Mouse (Mus musculus) liver, embryonic 15.5 days (tissue): ENCODE measurements around the gene Stx4a. TPM values are rescaled to one million over a fixed set of nuclear protein-coding genes. Genes with fewer than 3 reads are reported as not detected.
A peak's percentile ranks its signal among the peaks of the same experiment; 100 is the strongest.
"Not testable (repeated sequence)": the region's sequence is repeated elsewhere in the genome, so short reads cannot be mapped to it uniquely, and the experiment has no call there.

Experiments used
- ATAC-seq: fragments of 200-750 bp; cut with Nextera tagmentation; 2 replicates; pipeline ENCODE4 v1.8.0; 2017; ENCODE audit warnings: moderate number of reproducible peaks, mild to moderate bottlenecking, moderate library complexity; ENCODE audit not compliant: insufficient read depth
- H3K27ac ChIP-seq: fragments of 300-500 bp; sonication (generic); replicated peaks from 2 replicates; pipeline ENCODE4 v1.5.1; 2015; ENCODE audit warnings: mild to moderate bottlenecking, inconsistent platforms
- H3K27me3 ChIP-seq: fragments of 300-500 bp; sonication (generic); 2 replicates; pipeline ENCODE4 v1.6.1; 2015; ENCODE audit warnings: mild to moderate bottlenecking, inconsistent platforms
- H3K36me3 ChIP-seq: fragments of 300-500 bp; sonication (generic); replicated peaks from 2 replicates; pipeline ENCODE4 v1.6.1; 2015; ENCODE audit warnings: moderate library complexity, mild to moderate bottlenecking, inconsistent platforms
- H3K4me1 ChIP-seq: fragments of 300-500 bp; sonication (generic); replicated peaks from 2 replicates; pipeline ENCODE4 v1.6.1; 2015; ENCODE audit warnings: inconsistent platforms
- H3K4me2 ChIP-seq: fragments of 300-500 bp; sonication (generic); 2 replicates; pipeline ENCODE4 v1.6.1; 2015; ENCODE audit warnings: moderate library complexity, mild to moderate bottlenecking, inconsistent platforms
- H3K4me3 ChIP-seq: fragments of 300-500 bp; sonication (generic); replicated peaks from 2 replicates; pipeline ENCODE4 v1.5.1; 2015; ENCODE audit warnings: mild to moderate bottlenecking, inconsistent platforms
- H3K9ac ChIP-seq: fragments of 300-500 bp; sonication (generic); 2 replicates; pipeline ENCODE4 v1.6.1; 2015; ENCODE audit warnings: moderate library complexity, mild to moderate bottlenecking, inconsistent platforms
- H3K9me3 ChIP-seq: fragments of 300-500 bp; sonication (generic); replicated peaks from 2 replicates; pipeline ENCODE4 v1.6.1; 2016; ENCODE audit warnings: inconsistent platforms
- WGBS: fragments of 180-500 bp; shearing (Covaris S2); methylation state at CpG from one replicate; pipeline ENCODE4 v1.1.7; 2015; ENCODE audit warnings: mixed read lengths; ENCODE audit not compliant: insufficient replicate concordance; 5-methylcytosine and 5-hydroxymethylcytosine counted together
- polyA plus RNA-seq: library from polyadenylated mRNA; unstranded; fragments of >200 nt; fragmentation: Nextera tagmentation; extraction: Ambion mirVana; gene quantifications from 2 replicates; pipeline ENCODE4 v1.2.1, GENCODE M21; 2015

The Stx4a gene
- polyA plus RNA-seq = 14.6 and 14.9 TPM in 2 replicates

DNA sequence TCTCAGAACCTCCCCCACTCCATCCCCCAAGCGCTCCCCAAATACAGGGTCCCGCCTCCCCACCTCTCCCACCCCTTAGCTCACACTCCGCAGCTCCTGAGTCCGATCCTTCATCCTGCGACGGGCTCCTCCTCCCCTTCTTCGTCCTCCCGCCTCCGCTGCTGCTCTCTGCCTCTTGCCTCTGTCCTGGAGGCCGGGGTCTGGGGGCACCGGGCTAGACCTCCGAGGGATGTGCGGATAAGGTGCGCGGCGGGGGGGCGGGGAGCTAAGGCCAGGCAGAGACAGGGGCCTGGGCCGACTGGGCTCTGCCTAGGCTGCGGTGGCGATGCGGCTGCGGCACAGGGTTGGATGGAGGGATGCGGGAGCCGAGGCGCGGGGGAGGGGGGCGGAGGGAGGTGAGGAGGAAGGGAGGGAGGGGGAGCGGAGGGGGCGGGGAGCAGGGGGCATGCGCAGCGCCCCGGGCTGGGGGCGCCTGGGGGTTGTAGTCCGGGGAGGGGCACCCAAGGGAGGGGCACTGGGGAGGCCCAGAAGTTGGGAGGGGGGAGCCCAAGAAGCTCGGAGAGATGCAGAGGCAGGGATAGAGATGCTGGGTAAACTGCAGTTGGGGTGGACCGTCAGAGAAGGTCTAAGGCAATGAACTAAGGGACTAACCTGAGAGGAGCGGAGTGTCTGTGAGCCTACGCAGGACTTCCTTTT is at the start of gene Stx4a, which contains the start of gene Stx1b:
Stx4a (plus strand) TSS at position 119 of the 696 bp plus-strand sequence.
Stx1b (minus strand) TSS at position 374 of the 696 bp plus-strand sequence.
- ATAC-seq = no peak
- Histone ChIP-seq H3K4me1 (no peaks in the 10 kb centered on the region; the same call in 1 of the 2 replicates), H3K4me2 (peak within 1 kb of the TSS; percentile 44; the same call in 1 of the 2 replicates), H3K9me3 (no peaks in the 10 kb centered on the region), H3K27me3 (peaks cover 32% of the 10 kb centered on the region), H3K4me3 (no peak within 1 kb of the TSS; the same call in 1 of the 2 replicates), H3K27ac (no peak within 1 kb of the TSS), H3K36me3 (no peaks in the 10 kb centered on the region), H3K9ac (no peak within 1 kb of the TSS)
- WGBS = 15% methylated on average over 36 of the region's 38 CpGs

- Histone ChIP-seq H3K4me1 (peaks cover 59% of the 10 kb centered on the region), H3K36me3 (peaks cover 25% of the 10 kb centered on the region), H3K9ac (peak overlapping the region; percentile 83), H3K27ac (peak overlapping the region; percentile 97), H3K4me3 (peak overlapping the region; percentile 92), H3K4me2 (peak overlapping the region; percentile 91)
- WGBS = 62% methylated on average over 7 of the region's 7 CpGs
- H3K9me3 ChIP-seq, H3K27me3 ChIP-seq, ATAC-seq: not testable (repeated sequence)
These were observed 48.3 kb upstream of the Stx4a start for GRCm38 (mm10) chr7:127775837-127776236.

DNA sequence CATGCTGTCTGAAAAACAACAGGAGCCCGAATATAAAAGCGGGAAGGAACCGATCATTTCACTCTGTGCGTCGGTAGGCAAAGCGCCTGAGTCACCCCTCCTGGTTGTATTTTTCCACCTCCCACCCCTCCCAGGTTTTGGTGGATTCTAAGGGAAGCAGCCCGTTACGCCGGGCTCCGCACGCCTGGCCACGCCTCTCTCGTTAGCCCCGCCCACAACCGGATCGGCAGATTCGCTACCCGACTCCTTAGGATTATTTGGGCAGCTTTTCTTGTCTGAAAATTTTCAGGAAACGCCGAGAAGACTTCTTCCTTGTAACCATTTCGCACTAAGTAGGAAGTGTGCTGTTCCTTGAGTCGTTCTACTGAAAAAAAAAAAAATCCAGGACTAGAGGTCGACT is 47.7 kb upstream of the Stx4a start, which contains the start of gene Setd1a:
Setd1a (plus strand) TSS at position 245 of the 400 bp plus-strand sequence.
- H3K4me2 ChIP-seq = peak within 1 kb of the TSS; percentile 91
- H3K4me1 ChIP-seq = peaks cover 53% of the 10 kb centered on the region
- peaks cover 31% of the 10 kb centered on the region for H3K36me3 ChIP-seq
- no peaks in the 10 kb centered on the region for H3K9me3 ChIP-seq
- peak within 1 kb of the TSS; percentile 97 for H3K27ac ChIP-seq
- ATAC-seq = peak; percentile 56
- peak within 1 kb of the TSS; percentile 92 for H3K4me3 ChIP-seq
- H3K27me3 ChIP-seq = no peaks in the 10 kb centered on the region
- H3K9ac ChIP-seq = peak within 1 kb of the TSS; percentile 83
- under 1% methylated on average over 23 of the region's 23 CpGs for WGBS

DNA sequence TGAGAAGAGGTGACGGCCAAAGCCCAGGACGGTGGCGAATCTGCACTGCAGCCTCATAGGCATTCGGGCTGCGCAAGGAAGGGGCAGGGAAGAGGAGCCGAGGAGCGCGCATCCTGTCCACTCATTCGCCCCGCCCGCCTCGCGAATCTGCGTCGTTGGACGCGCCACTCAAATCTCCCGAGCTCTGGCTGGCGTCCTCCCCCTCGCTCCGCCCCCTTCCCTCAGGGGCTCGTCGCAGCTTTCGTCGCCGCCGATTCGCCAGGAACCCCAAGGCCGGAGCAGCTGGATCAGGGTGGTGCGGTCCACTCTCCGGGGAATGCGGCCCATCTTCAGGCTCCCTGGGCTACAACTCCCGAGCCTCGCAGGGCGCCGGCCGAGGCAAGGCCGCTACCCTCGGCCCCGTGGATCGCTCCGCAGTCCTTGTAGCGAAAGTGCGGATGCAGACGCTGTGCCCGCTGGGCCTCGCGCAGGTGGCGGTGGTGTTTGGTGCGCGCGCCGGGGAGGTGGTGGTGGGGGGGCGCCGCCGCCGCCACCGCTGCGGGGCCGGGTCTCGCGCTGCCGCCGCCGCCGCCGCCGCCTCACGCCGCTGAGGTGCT is 47.1 kb upstream of the Stx4a start:
- H3K27me3 ChIP-seq = no peaks in the 10 kb centered on the region
- H3K4me3 ChIP-seq = peak overlapping the region; percentile 92
- peaks cover 48% of the 10 kb centered on the region for H3K4me1 ChIP-seq
- H3K9me3 ChIP-seq = no peaks in the 10 kb centered on the region
- H3K4me2 ChIP-seq = peak overlapping the region; percentile 91
- peak overlapping the region; percentile 97 for H3K27ac ChIP-seq
- peaks cover 37% of the 10 kb centered on the region for H3K36me3 ChIP-seq
- H3K9ac ChIP-seq = peak overlapping the region; percentile 83
- whole genome bisulfite sequencing = 2% methylated on average over 70 of the region's 70 CpGs
- peak; percentile 91 for ATAC-seq

DNA sequence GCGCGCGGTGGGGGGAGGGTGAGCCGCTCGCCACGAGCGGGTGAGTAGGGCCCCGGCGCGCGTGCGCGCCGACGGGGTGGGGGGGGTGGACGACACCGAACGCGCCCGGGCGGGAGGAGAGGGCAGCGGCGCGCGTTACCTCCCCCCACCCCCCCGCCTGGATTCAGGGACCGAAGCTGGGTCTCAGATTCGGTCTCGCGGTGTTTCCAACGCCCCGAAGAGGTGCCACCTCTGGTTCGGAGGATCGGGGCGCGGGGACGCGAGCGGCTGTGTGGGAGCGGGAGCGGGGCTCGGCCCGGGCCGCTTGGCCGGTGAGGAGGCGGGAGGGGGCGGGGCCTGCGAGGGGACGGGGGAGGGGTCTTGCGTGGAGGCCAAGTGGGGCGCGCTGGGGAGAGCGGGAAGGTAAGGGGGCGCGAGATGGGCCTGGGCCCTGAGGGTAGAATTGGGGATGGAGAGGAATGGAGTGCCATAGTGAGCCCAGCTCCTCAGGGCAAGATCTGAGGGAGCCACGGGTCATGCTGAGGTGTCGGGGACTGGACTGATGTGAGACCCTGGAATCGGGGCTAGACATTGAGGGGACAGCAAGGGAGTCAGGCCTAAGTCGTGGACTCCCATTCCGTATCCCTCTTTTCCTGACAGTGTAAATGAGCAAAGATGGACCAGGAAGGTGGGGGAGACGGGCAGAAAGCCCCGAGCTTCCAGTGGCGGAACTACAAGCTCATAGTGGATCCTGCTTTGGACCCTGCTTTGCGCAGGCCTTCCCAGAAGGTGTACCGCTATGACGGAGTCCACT is 46.4 kb upstream of the Stx4a start:
- H3K9me3 ChIP-seq = no peaks in the 10 kb centered on the region
- peaks cover 42% of the 10 kb centered on the region for H3K4me1 ChIP-seq
- no peaks in the 10 kb centered on the region for H3K27me3 ChIP-seq

DNA sequence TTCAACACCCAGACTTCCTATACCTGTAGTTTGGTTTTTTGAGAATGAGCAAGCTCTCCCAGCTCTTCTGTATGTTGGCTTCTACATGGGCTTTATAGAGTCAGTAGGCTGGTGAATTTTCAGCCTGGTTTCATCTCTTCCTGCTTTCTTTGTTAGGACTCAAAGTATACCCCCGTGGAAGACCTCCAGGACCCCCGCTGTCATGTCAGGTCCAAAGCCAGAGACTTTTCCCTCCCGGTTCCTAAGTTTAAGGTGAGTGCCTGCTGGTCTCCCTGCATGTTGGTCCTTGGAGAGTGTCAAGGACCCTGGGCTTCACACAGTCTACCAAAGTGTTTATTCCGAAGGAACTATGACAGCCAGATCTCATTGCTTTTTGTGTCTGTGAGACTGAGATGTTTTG is 45.7 kb upstream of the Stx4a start:
- peak overlapping the region; percentile 92 for H3K4me3 ChIP-seq
- H3K9ac ChIP-seq = peak overlapping the region; percentile 83
- WGBS = 76% methylated on average over 4 of the region's 4 CpGs
- peak overlapping the region; percentile 97; the same call in 1 of the 2 replicates for H3K27ac ChIP-seq
- ATAC-seq = no peak
- peaks cover 50% of the 10 kb centered on the region for H3K36me3 ChIP-seq
- no peaks in the 10 kb centered on the region for H3K9me3 ChIP-seq
- no peaks in the 10 kb centered on the region for H3K27me3 ChIP-seq
- peak overlapping the region; percentile 91 for H3K4me2 ChIP-seq
- H3K4me1 ChIP-seq = peaks cover 42% of the 10 kb centered on the region

More for the DNA sequence above, 46.4 kb upstream of the Stx4a start:
- Histone ChIP-seq H3K4me2 (peak overlapping the region; percentile 91), H3K36me3 (peaks cover 44% of the 10 kb centered on the region), H3K4me3 (peak overlapping the region; percentile 92), H3K27ac (peak overlapping the region; percentile 97), H3K9ac (peak overlapping the region; percentile 83)
- WGBS = 3% methylated on average over 64 of the region's 66 CpGs
- ATAC-seq = peak; percentile 62

- Histone ChIP-seq H3K9ac (no peak within 1 kb of the TSS), H3K27me3 (no peaks in the 10 kb centered on the region), H3K4me1 (0 out of 2 replicates have a peak, but pooled peaks cover 2% of the 10 kb centered on the region), H3K27ac (no peak within 1 kb of the TSS), H3K4me3 (no peak within 1 kb of the TSS), H3K36me3 (peaks cover 99% of the 10 kb centered on the region), H3K4me2 (no peak within 1 kb of the TSS), H3K9me3 (no peaks in the 10 kb centered on the region)
- no peak for ATAC-seq
- 77% methylated on average over 7 of the region's 7 CpGs for WGBS
These were observed 38.8 kb upstream of the Stx4a start, which contains the start of gene Gm49388 for GRCm38 (mm10) chr7:127785308-127785707. Gene Gm49388 (plus strand): TSS chr7:127785608.

DNA sequence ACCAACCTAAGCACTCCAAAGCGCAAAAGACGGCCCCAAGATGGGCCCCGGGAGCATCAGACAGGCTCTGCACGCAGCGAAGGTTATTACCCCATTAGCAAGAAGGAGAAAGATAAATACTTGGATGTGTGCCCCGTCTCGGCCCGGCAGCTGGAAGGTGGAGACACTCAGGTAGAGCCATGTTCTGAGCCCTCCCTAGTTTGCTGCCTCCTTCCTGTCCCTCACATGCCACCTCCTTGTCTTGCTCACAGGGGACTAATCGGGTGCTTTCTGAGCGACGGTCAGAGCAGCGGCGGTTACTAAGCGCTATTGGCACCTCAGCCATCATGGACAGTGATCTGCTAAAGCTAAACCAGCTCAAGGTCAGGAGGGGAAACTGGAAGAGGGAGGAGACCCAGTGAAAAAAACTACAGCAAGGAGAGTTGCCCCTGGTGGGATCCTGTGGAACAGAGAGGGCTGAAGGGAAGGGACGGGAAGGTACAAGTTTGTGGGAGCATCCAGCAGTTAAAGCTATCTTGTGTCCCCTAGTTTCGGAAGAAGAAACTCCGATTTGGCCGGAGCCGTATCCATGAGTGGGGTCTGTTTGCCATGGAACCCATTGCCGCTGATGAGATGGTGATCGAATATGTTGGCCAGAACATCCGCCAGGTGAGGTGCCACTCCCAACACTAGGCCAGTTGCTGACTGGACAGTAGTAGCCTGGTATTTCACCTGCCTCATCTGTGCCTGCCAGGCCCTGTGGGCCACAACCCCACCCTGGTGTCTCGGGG is 26.8 kb upstream of the Stx4a start:
- WGBS = 87% methylated on average over 23 of the region's 23 CpGs
- H3K4me3 ChIP-seq = no peak overlapping the region
- H3K27me3 ChIP-seq = no peaks in the 10 kb centered on the region
- H3K27ac ChIP-seq = no peak overlapping the region
- H3K4me1 ChIP-seq = peaks cover 19% of the 10 kb centered on the region
- H3K9ac ChIP-seq = no peak overlapping the region
- no peak overlapping the region for H3K4me2 ChIP-seq
- no peak for ATAC-seq
- no peaks in the 10 kb centered on the region for H3K9me3 ChIP-seq
- peaks cover 81% of the 10 kb centered on the region for H3K36me3 ChIP-seq

GRCm38 (mm10) chr7:127798591-127798990 is 25.5 kb upstream of the Stx4a start:
- Histone ChIP-seq H3K27me3 (no peaks in the 10 kb centered on the region), H3K4me3 (no peak overlapping the region), H3K9ac (no peak overlapping the region), H3K36me3 (peaks cover 69% of the 10 kb centered on the region), H3K9me3 (no peaks in the 10 kb centered on the region), H3K4me2 (no peak overlapping the region), H3K27ac (no peak overlapping the region), H3K4me1 (peaks cover 32% of the 10 kb centered on the region)
- ATAC-seq = no peak
- WGBS = 82% methylated on average over 4 of the region's 4 CpGs

DNA sequence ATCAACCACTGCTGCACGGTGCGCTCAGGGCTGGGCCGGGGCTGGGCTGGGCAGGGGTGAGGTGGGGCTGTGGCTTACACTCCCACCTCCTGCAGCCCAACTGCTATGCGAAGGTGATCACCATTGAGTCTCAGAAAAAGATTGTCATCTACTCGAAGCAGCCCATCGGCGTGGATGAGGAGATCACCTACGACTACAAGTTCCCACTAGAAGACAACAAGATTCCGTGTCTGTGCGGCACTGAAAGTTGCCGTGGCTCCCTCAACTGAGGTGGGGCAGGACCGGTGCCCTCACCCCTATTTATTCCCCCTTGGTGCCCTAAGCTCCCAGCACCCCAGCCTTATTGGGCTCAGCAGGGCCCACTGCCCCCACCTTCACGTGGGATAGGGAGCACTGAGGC is 24.9 kb upstream of the Stx4a start:
- 83% methylated on average over 13 of the region's 13 CpGs for WGBS
- Histone ChIP-seq H3K9me3 (no peaks in the 10 kb centered on the region), H3K4me1 (peaks cover 38% of the 10 kb centered on the region), H3K27me3 (no peaks in the 10 kb centered on the region), H3K27ac (no peak overlapping the region), H3K4me2 (no peak overlapping the region), H3K36me3 (peaks cover 63% of the 10 kb centered on the region), H3K4me3 (no peak overlapping the region), H3K9ac (no peak overlapping the region)
- ATAC-seq = no peak
